Mouse (Mus musculus) retina, postnatal 7 days (tissue): ENCODE measurements at regions not wholly inside any gene's neighbourhood (a gene's known extent, or its start where the extent isn't known, plus 50 kb on each side); places are given as distances from the start of the nearest gene placed in this dataset.

Source experiments
- DNase-seq: peaks from one replicate; pipeline ENCODE4 v3.0.0-alpha.2; 2012; ENCODE audit warnings: low read depth, low spot score

DNA sequence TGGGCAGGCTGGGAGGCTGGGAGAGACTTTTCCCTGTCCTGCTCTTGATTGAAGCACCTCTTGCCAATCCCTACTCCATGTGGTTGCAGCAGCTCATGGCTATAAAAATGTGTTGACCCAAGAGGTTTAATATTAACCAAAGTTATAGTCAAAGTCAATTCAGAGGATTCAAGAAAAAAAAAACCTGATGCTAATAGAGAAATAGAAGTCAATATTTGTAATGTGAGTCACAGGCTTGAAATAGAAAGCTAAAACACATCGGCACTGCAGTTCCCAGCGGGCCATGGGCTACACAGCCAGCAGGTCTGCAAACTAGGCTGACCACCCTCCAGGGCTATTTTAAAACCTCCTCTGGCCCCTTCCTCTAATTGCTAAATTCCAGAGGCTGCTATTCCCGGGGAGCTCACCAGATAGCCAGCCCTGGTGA is 53.2 kb upstream of the Bmp2 start:
- no peak for DNase-seq

DNA sequence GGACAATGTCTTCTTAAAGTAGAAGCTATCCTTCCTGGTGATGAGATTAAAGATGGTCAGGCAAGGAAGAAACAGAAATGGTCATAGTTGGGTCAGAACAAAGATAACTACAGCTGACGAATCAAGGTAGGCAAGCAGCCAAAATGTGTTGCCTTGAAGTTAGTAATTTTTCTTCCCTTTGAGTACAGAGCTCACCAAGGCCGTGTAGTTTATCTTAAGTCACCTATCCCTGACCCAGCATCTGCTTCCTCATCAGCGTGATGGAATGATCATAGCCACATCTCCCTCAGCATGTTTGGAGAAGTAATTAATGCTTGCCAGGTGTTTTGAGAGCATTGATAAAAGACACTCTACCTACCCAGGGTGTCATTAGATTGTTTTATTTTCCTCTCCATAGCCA is 52.1 kb upstream of the Bmp2 start:
- DNase-seq = no peak
